Mouse (Mus musculus): ENCODE data around the gene Tnrc6c.
A peak's percentile ranks its signal among the peaks of the same experiment; 100 is the strongest.

Gene Tnrc6c

GRCm38 (mm10) chr11:117653491-117654351 lies at the start of gene Tnrc6c:
Tnrc6c (plus strand) TSS chr11:117654289.
- DNase-seq (ENCODE audit: low spot score in 2 of 2): peak; percentile 77 to 83

GRCm38 (mm10) chr11:117606137-117606536 lies 48.0 kb upstream of the Tnrc6c start:
- no peak for DNase-seq (ENCODE audit: low spot score in 2 of 2)

GRCm38 (mm10) chr11:117606605-117607203 lies 47.4 kb upstream of the Tnrc6c start:
- DNase-seq (ENCODE audit: low spot score in 2 of 2): peak in 1 of 2 experiments; percentile 35

GRCm38 (mm10) chr11:117608141-117608789 lies 45.8 kb upstream of the Tnrc6c start:
- no peak for DNase-seq (ENCODE audit: low spot score in 2 of 2)

- DNase-seq (ENCODE audit: low spot score in 2 of 2): no peak
Measured at GRCm38 (mm10) chr11:117608976-117609375, 45.1 kb upstream of the Tnrc6c start.

- DNase-seq (ENCODE audit: low spot score in 2 of 2): no peak
Measured at GRCm38 (mm10) chr11:117610589-117610988, 43.5 kb upstream of the Tnrc6c start.

- DNase-seq (ENCODE audit: low spot score in 2 of 2): peak; percentile 49 to 62
Measured at GRCm38 (mm10) chr11:117611068-117611467, 43.0 kb upstream of the Tnrc6c start.

GRCm38 (mm10) chr11:117611860-117612259 lies 42.2 kb upstream of the Tnrc6c start:
- no peak for DNase-seq (ENCODE audit: low spot score in 2 of 2)

- no peak for DNase-seq (ENCODE audit: low spot score in 2 of 2)
Measured at GRCm38 (mm10) chr11:117612885-117613284, 41.2 kb upstream of the Tnrc6c start.

GRCm38 (mm10) chr11:117617368-117617908 lies 36.7 kb upstream of the Tnrc6c start:
- no peak for DNase-seq (ENCODE audit: low spot score in 2 of 2)

- no peak for DNase-seq (ENCODE audit: low spot score in 2 of 2)
Measured at GRCm38 (mm10) chr11:117618214-117618613, 35.9 kb upstream of the Tnrc6c start.

- no peak for DNase-seq (ENCODE audit: low spot score in 2 of 2)
Measured at GRCm38 (mm10) chr11:117618774-117619173, 35.3 kb upstream of the Tnrc6c start.

- DNase-seq (ENCODE audit: low spot score in 2 of 2): no peak
Measured at GRCm38 (mm10) chr11:117619581-117619980, 34.5 kb upstream of the Tnrc6c start.

- DNase-seq (ENCODE audit: low spot score in 2 of 2): no peak
Measured at GRCm38 (mm10) chr11:117625196-117625595, 28.9 kb upstream of the Tnrc6c start.

GRCm38 (mm10) chr11:117626557-117626956 lies 27.5 kb upstream of the Tnrc6c start:
- no peak for DNase-seq (ENCODE audit: low spot score in 2 of 2)

- peak; percentile 77 to 82 for DNase-seq (ENCODE audit: low spot score in 2 of 2)
Measured at GRCm38 (mm10) chr11:117627060-117627562, 27.0 kb upstream of the Tnrc6c start.

- peak in 1 of 2 experiments; percentile 18 for DNase-seq (ENCODE audit: low spot score in 2 of 2)
Measured at GRCm38 (mm10) chr11:117627746-117628311, 26.3 kb upstream of the Tnrc6c start.

- peak in 1 of 2 experiments; percentile 18 for DNase-seq (ENCODE audit: low spot score in 2 of 2)
Measured at GRCm38 (mm10) chr11:117628312-117628779, 25.7 kb upstream of the Tnrc6c start.

- DNase-seq (ENCODE audit: low spot score in 2 of 2): no peak
Measured at GRCm38 (mm10) chr11:117629865-117630264, 24.2 kb upstream of the Tnrc6c start.

GRCm38 (mm10) chr11:117630868-117631565 lies 23.1 kb upstream of the Tnrc6c start:
- DNase-seq (ENCODE audit: low spot score in 2 of 2): no peak

GRCm38 (mm10) chr11:117633310-117633709 lies 20.8 kb upstream of the Tnrc6c start:
- DNase-seq (ENCODE audit: low spot score in 2 of 2): no peak
